Mouse (Mus musculus) liver, adult 2 months (tissue): Measurements from ENCODE around the gene Bpifb2.

Source experiments
- CTCF ChIP-seq: fragments of 200-500 bp; IDR thresholded peaks from 2 replicates; pipeline ENCODE4 v1.5.1; 2011; ENCODE audit warnings: low read depth, low read length, control low read depth
- POLR2A ChIP-seq: fragments of 200-500 bp; IDR thresholded peaks from 2 replicates; pipeline ENCODE4 v1.6.1; 2011; ENCODE audit warnings: low read length, control low read depth; ENCODE audit not compliant: insufficient read depth; ENCODE audit errors: extremely low read depth

GRCm38 (mm10) chr2:153899111-153899510 lies 24.3 kb downstream of the Bpifb2 start:
- TF ChIP-seq CTCF (no peak), POLR2A (no peak)
